Mouse (Mus musculus) embryonic facial prominence, embryonic 10.5 days (tissue): ENCODE data around the gene Scp2. TPM values are rescaled to one million over a fixed set of nuclear protein-coding genes. Genes with fewer than 3 reads are reported as not detected.

Experiments used
- DNase-seq: peaks from one replicate; pipeline ENCODE4 v3.0.0-alpha.2; 2017; ENCODE audit warnings: low spot score
- H3K27ac ChIP-seq: fragments of 300-500 bp; sonication (generic); replicated peaks from 2 replicates; pipeline ENCODE4 v1.5.1; 2016; ENCODE audit warnings: mild to moderate bottlenecking
- H3K27me3 ChIP-seq: fragments of 300-500 bp; sonication (generic); replicated peaks from 2 replicates; pipeline ENCODE4 v1.6.1; 2016; ENCODE audit warnings: low read depth, mild to moderate bottlenecking; ENCODE audit not compliant: poor library complexity, severe bottlenecking
- H3K36me3 ChIP-seq: fragments of 300-500 bp; sonication (generic); replicated peaks from 2 replicates; pipeline ENCODE4 v1.6.1; 2016; ENCODE audit warnings: mild to moderate bottlenecking, moderate library complexity
- H3K4me1 ChIP-seq: fragments of 300-500 bp; sonication (generic); 2 replicates; pipeline ENCODE4 v1.6.1; 2016
- H3K4me3 ChIP-seq: fragments of 300-500 bp; sonication (generic); 2 replicates; pipeline ENCODE4 v1.5.1; 2016; ENCODE audit warnings: mild to moderate bottlenecking, moderate library complexity
- H3K9me3 ChIP-seq: fragments of 300-500 bp; sonication (generic); 2 replicates; pipeline ENCODE4 v1.6.1; 2016; ENCODE audit warnings: mild to moderate bottlenecking
- WGBS: fragments of 180-500 bp; shearing (Covaris S2); methylation state at CpG from one replicate; pipeline ENCODE4 v1.1.7; 2016; 5-methylcytosine and 5-hydroxymethylcytosine counted together
- polyA plus RNA-seq: library from polyadenylated mRNA; unstranded; fragments of >200 nt; fragmentation: Nextera tagmentation; extraction: Ambion mirVana; gene quantifications from 2 replicates; pipeline ENCODE4 v1.2.1, GENCODE M21; 2016

The Scp2 gene
- polyA plus RNA-seq, 1 experiment from 2014 or later, result 163 TPM

GRCm38 (mm10) chr4:108023186-108023585 is 121.6 kb downstream of the Scp2 start:
- no peak for DNase-seq
- H3K4me1 ChIP-seq, result peaks cover 39% of the 10 kb centered on the region
- peaks cover 14% of the 10 kb centered on the region for H3K27me3 ChIP-seq
- WGBS, result 79% methylated on average over 4 of the region's 4 CpGs
- H3K36me3 ChIP-seq, result no peaks in the 10 kb centered on the region
- no peak overlapping the region for H3K4me3 ChIP-seq
- H3K9me3 ChIP-seq, result no peaks in the 10 kb centered on the region
- no peak overlapping the region for H3K27ac ChIP-seq

- 0 out of 2 replicates have a peak, but pooled peaks cover 7% of the 10 kb centered on the region for H3K27me3 ChIP-seq
- H3K36me3 ChIP-seq, result no peaks in the 10 kb centered on the region
- peaks cover 38% of the 10 kb centered on the region for H3K4me1 ChIP-seq
- no peaks in the 10 kb centered on the region for H3K9me3 ChIP-seq
- WGBS, result 81% methylated on average over 6 of the region's 6 CpGs
- no peak for DNase-seq
- H3K4me3 ChIP-seq, result no peak overlapping the region
- H3K27ac ChIP-seq, result no peak overlapping the region
Measured at GRCm38 (mm10) chr4:108020178-108020577, 124.6 kb downstream of the Scp2 start.

GRCm38 (mm10) chr4:108018961-108019921 is 125.6 kb downstream of the Scp2 start:
- H3K27me3 ChIP-seq, result 0 out of 2 replicates have a peak, but pooled peaks cover 7% of the 10 kb centered on the region
- DNase-seq, result peak; percentile 32
- peaks cover 40% of the 10 kb centered on the region for H3K4me1 ChIP-seq
- H3K36me3 ChIP-seq, result no peaks in the 10 kb centered on the region
- 47% methylated on average over 14 of the region's 14 CpGs for WGBS
- H3K4me3 ChIP-seq, result no peak overlapping the region
- H3K9me3 ChIP-seq, result no peaks in the 10 kb centered on the region
- H3K27ac ChIP-seq, result no peak overlapping the region

GRCm38 (mm10) chr4:108018241-108018923 is 126.4 kb downstream of the Scp2 start:
- Histone ChIP-seq H3K4me3 (no peak overlapping the region), H3K27me3 (0 out of 2 replicates have a peak, but pooled peaks cover 7% of the 10 kb centered on the region), H3K9me3 (no peaks in the 10 kb centered on the region), H3K36me3 (no peaks in the 10 kb centered on the region), H3K4me1 (peaks cover 40% of the 10 kb centered on the region), H3K27ac (0 out of 2 replicates have a peak overlapping the region, but pooled peaks have one; percentile 10)
- WGBS, result 55% methylated on average over 10 of the region's 10 CpGs
- DNase-seq, result no peak

GRCm38 (mm10) chr4:108017839-108018238 is 127.0 kb downstream of the Scp2 start:
- Histone ChIP-seq H3K27me3 (0 out of 2 replicates have a peak, but pooled peaks cover 7% of the 10 kb centered on the region), H3K36me3 (no peaks in the 10 kb centered on the region), H3K4me1 (peaks cover 40% of the 10 kb centered on the region), H3K27ac (0 out of 2 replicates have a peak overlapping the region, but pooled peaks have one; percentile 10), H3K9me3 (no peaks in the 10 kb centered on the region), H3K4me3 (no peak overlapping the region)
- 84% methylated on average over 7 of the region's 7 CpGs for WGBS
- DNase-seq, result no peak

- DNase-seq, result no peak
- H3K27ac ChIP-seq, result no peak overlapping the region
- 0 out of 2 replicates have a peak, but pooled peaks cover 7% of the 10 kb centered on the region for H3K27me3 ChIP-seq
- no peak overlapping the region for H3K4me3 ChIP-seq
- no peaks in the 10 kb centered on the region for H3K36me3 ChIP-seq
- 91% methylated on average over 3 of the region's 3 CpGs for WGBS
- H3K4me1 ChIP-seq, result peaks cover 40% of the 10 kb centered on the region
- no peaks in the 10 kb centered on the region for H3K9me3 ChIP-seq
Measured at GRCm38 (mm10) chr4:108016321-108016720, 128.5 kb downstream of the Scp2 start.

- Histone ChIP-seq H3K4me1 (peaks cover 40% of the 10 kb centered on the region), H3K27ac (no peak overlapping the region)
Measured at GRCm38 (mm10) chr4:108015067-108015765, 129.6 kb downstream of the Scp2 start.

GRCm38 (mm10) chr4:108014466-108014865 is 130.3 kb downstream of the Scp2 start:
- H3K9me3 ChIP-seq, result no peaks in the 10 kb centered on the region
- DNase-seq, result no peak
- H3K36me3 ChIP-seq, result no peaks in the 10 kb centered on the region
- peaks cover 38% of the 10 kb centered on the region for H3K4me1 ChIP-seq
- WGBS, result 66% methylated on average over 2 of the region's 2 CpGs
- H3K4me3 ChIP-seq, result no peak overlapping the region
- 0 out of 2 replicates have a peak, but pooled peaks cover 7% of the 10 kb centered on the region for H3K27me3 ChIP-seq
- H3K27ac ChIP-seq, result no peak overlapping the region

More at GRCm38 (mm10) chr4:108015067-108015765, 129.6 kb downstream of the Scp2 start:
- Histone ChIP-seq H3K9me3 (no peaks in the 10 kb centered on the region), H3K27me3 (0 out of 2 replicates have a peak, but pooled peaks cover 7% of the 10 kb centered on the region), H3K4me3 (no peak overlapping the region), H3K36me3 (no peaks in the 10 kb centered on the region)
- no peak for DNase-seq
- 64% methylated on average over 14 of the region's 14 CpGs for WGBS

GRCm38 (mm10) chr4:108008541-108008940 is 136.3 kb downstream of the Scp2 start:
- no peak overlapping the region for H3K27ac ChIP-seq
- WGBS, result 79% methylated on average over 8 of the region's 8 CpGs
- H3K9me3 ChIP-seq, result no peaks in the 10 kb centered on the region
- no peaks in the 10 kb centered on the region for H3K36me3 ChIP-seq
- peaks cover 3% of the 10 kb centered on the region; the same call in 1 of the 2 replicates for H3K4me1 ChIP-seq
- no peak for DNase-seq
- H3K4me3 ChIP-seq, result no peak overlapping the region
- H3K27me3 ChIP-seq, result no peaks in the 10 kb centered on the region

- Histone ChIP-seq H3K9me3 (no peaks in the 10 kb centered on the region), H3K27ac (0 out of 2 replicates have a peak overlapping the region, but pooled peaks have one; percentile 10), H3K4me3 (no peak overlapping the region), H3K27me3 (no peaks in the 10 kb centered on the region), H3K36me3 (no peaks in the 10 kb centered on the region), H3K4me1 (peaks cover 3% of the 10 kb centered on the region; the same call in 1 of the 2 replicates)
- 76% methylated on average over 7 of the region's 7 CpGs for WGBS
- no peak for DNase-seq
Measured at GRCm38 (mm10) chr4:108007532-108008103, 137.2 kb downstream of the Scp2 start.

- Histone ChIP-seq H3K27ac (no peak overlapping the region), H3K4me1 (0 out of 2 replicates have a peak, but pooled peaks cover 3% of the 10 kb centered on the region), H3K9me3 (no peaks in the 10 kb centered on the region), H3K27me3 (no peaks in the 10 kb centered on the region), H3K36me3 (no peaks in the 10 kb centered on the region), H3K4me3 (no peak overlapping the region)
- no peak for DNase-seq
- WGBS, result 81% methylated on average over 7 of the region's 7 CpGs
Measured at GRCm38 (mm10) chr4:108005328-108005727, 139.5 kb downstream of the Scp2 start.
